Mouse (Mus musculus) heart, postnatal 0 days (tissue): ENCODE measurements around the gene Tmc3.

Experiments used
- CTCF ChIP-seq: IDR thresholded peaks from 2 replicates; pipeline ENCODE4 v1.5.1; 2016; ENCODE audit warnings: antibody characterized with exemption, control low read depth, low read depth
- EP300 ChIP-seq: IDR thresholded peaks from 2 replicates; pipeline ENCODE4 v1.6.1; 2016; ENCODE audit warnings: antibody characterized with exemption, low read depth

GRCm38 (mm10) chr7:83624065-83624464 lies 39.3 kb downstream of the Tmc3 start:
- TF ChIP-seq CTCF (no peak), EP300 (no peak)
